Mouse (Mus musculus) liver, postnatal 0 days (tissue): ENCODE data around the gene Rps6ka1.
"Not testable (repeated sequence)": the region's sequence is repeated elsewhere in the genome, so short reads cannot be mapped to it uniquely, and the experiment has no call there.

Source experiments
- CTCF ChIP-seq: sonication (generic); IDR thresholded peaks from 2 replicates; pipeline ENCODE4 v1.5.1; 2016; ENCODE audit warnings: antibody characterized with exemption, low read depth
- EP300 ChIP-seq: IDR thresholded peaks from 2 replicates; pipeline ENCODE4 v1.6.1; 2016; ENCODE audit warnings: antibody characterized with exemption, low read depth, mild to moderate bottlenecking

DNA sequence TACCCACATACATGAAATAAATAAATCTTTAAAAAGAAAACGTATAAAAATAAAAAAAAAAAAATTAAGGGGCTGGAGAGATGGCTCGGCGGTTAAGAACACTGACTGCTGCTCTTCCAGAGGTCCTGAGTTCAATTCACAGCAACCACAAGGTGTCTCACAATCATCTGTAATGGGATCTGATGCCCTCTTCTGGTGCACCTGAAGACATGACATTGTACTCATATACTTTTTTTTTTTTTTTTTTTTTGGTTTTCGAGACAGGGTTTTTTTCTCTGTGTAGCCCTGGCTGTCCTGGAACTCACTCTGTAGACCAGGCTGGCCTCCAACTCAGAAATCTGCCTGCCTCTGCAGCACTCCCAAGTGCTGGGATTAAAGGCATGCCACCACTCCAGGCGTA lies 18.7 kb upstream of the Rps6ka1 start:
- peak; percentile 36 for TF ChIP-seq CTCF
- TF ChIP-seq EP300 = not testable (repeated sequence)
